Mouse (Mus musculus): ENCODE results near the gene Slc2a12.

GRCm38 (mm10) chr10:22637241-22637640 is 7.6 kb upstream of the Slc2a12 start:
- TF ChIP-seq CTCF (IDR thresholded peaks at IDR 0.05; ENCODE audit: borderline replicate concordance, extremely low read depth, insufficient read depth, insufficient read length) (no peak), POLR2A (IDR thresholded peaks at IDR 0.05; ENCODE audit: borderline replicate concordance, extremely low read depth, insufficient read depth, insufficient read length, poor library complexity, severe bottlenecking) (no peak)

All from brain, embryonic 14.5 days (tissue).